Mouse (Mus musculus): ENCODE results near the gene Slc39a3.

The Slc39a3 gene

DNA sequence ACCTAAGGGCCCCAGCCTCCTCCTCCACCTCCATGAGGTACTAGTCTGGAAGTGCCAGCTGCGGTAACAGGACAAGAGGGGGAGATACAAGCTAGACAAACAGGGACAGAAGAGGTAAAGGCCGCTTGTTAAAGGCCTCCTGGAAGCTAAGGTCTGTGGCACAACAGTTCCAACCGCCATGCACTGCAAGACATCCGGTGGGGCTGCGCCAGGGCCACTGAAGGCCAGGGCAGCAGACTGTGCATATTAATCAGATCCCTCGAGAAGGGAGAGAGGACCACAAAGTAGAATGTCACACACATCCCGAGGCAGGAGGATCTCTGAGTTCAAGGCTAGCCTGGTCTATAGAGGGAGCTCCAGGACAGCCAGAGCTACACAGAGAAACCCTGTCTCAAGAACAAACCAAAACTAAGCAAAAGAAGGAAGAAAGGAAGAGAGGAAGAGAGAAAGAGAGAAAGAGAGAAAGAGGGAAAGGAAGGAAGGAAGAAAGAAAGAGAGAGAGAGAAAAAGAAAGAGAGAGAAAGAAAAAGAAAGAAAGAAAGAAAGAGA, 55.6 kb downstream of the Slc39a3 start:
- no peak for DNase-seq
